Mouse (Mus musculus) ovary, adult 10 weeks (tissue): Measurements from ENCODE around the gene Gm20878. TPM values are rescaled to one million over a fixed set of nuclear protein-coding genes. Genes with fewer than 3 reads are reported as not detected.

Experiments
- polyA plus RNA-seq: library from polyadenylated mRNA; stranded (reverse); fragments of 350-450 nt; fragmentation: Illumina TruSeq; extraction: RNeasy Lipid Tissue Mini Kit (QIAGEN cat#74804); gene quantifications from one replicate; pipeline ENCODE4 v1.2.3, GENCODE M21; 2014

Gm20878 gene
- not detected for polyA plus RNA-seq

GRCm38 (mm10) chr4:41941272-41941671 is at the start of gene Gm20878:
Gm20878 (plus strand) TSS chr4:41941572.

GRCm38 (mm10) chr4:41903310-41903709 is 38.1 kb upstream of the Gm20878 start, which contains the start of gene Gm21541:
Gm21541 (plus strand) TSS chr4:41903610.

GRCm38 (mm10) chr4:41965758-41966157 is 24.4 kb downstream of the Gm20878 start, which contains the start of gene Fam205a4:
Fam205a4 (plus strand) TSS chr4:41966058.

Other genes with a start within 250 kb of the Gm20878 start
- gene Cntfr, start 244.5 kb upstream of the Gm20878 start, polyA plus RNA-seq = 0.71 TPM
- 15.1 TPM for gene Il11ra1, start 241.6 kb upstream of the Gm20878 start, polyA plus RNA-seq
- gene Rpp25l, start 228.0 kb upstream of the Gm20878 start, polyA plus RNA-seq = not detected
- 23.2 TPM for gene Dctn3, start 218.4 kb upstream of the Gm20878 start, polyA plus RNA-seq
- not detected for gene Arid3c, start 210.4 kb upstream of the Gm20878 start, polyA plus RNA-seq
- 0.40 TPM for gene Galt, start 186.3 kb upstream of the Gm20878 start, polyA plus RNA-seq
- gene Sigmar1, start 185.4 kb upstream of the Gm20878 start, polyA plus RNA-seq = 34.3 TPM
- gene Ccl27a, start 167.3 kb upstream of the Gm20878 start, polyA plus RNA-seq = 3.4 TPM
- not detected for gene Gm21541, start 38.0 kb upstream of the Gm20878 start, polyA plus RNA-seq
- 0.51 TPM for gene Fam205a4, start 24.5 kb downstream of the Gm20878 start, polyA plus RNA-seq
- not detected for gene Gm21093, start 93.2 kb downstream of the Gm20878 start, polyA plus RNA-seq
- not detected for gene Gm3893, start 149.6 kb downstream of the Gm20878 start, polyA plus RNA-seq
- 1.3 TPM for gene Gm13304, start 173.2 kb downstream of the Gm20878 start, polyA plus RNA-seq
- gene Gm13306, start 211.9 kb downstream of the Gm20878 start, polyA plus RNA-seq = not detected
- not detected for gene Gm13305, start 227.0 kb downstream of the Gm20878 start, polyA plus RNA-seq